Mouse (Mus musculus) kidney, postnatal 10 days (tissue): ENCODE results near the gene Pam.

Source experiments
- DNase-seq: peaks from one replicate; pipeline ENCODE4 v3.0.0; 2021; ENCODE audit warnings: mixed read lengths

Gene Pam

GRCm38 (mm10) chr1:98095246-98095990, at the start of gene Pam:
Gene Pam, minus strand, starts transcription at chr1:98095646.
- DNase-seq, result peak; percentile 93

GRCm38 (mm10) chr1:98144845-98145244, 49.4 kb upstream of the Pam start:
- no peak for DNase-seq

GRCm38 (mm10) chr1:98131244-98131643, 35.8 kb upstream of the Pam start:
- DNase-seq, result no peak

GRCm38 (mm10) chr1:98129561-98130347, 34.3 kb upstream of the Pam start:
- DNase-seq, result peak; percentile 9

GRCm38 (mm10) chr1:98129111-98129510, 33.7 kb upstream of the Pam start:
- DNase-seq, result peak; percentile 27

GRCm38 (mm10) chr1:98128338-98129096, 33.1 kb upstream of the Pam start:
- no peak for DNase-seq

- no peak for DNase-seq
These were observed 30.8 kb upstream of the Pam start for GRCm38 (mm10) chr1:98126268-98126667.

GRCm38 (mm10) chr1:98124727-98125126, 29.3 kb upstream of the Pam start:
- DNase-seq, result no peak

GRCm38 (mm10) chr1:98119595-98119994, 24.1 kb upstream of the Pam start:
- no peak for DNase-seq

- DNase-seq, result no peak
These were observed 12.2 kb upstream of the Pam start for GRCm38 (mm10) chr1:98107599-98107998.

- DNase-seq, result no peak
These were observed 4.0 kb upstream of the Pam start for GRCm38 (mm10) chr1:98099441-98099840.

- DNase-seq, result no peak
These were observed 2.7 kb upstream of the Pam start for GRCm38 (mm10) chr1:98097957-98098729.

- no peak for DNase-seq
These were observed 1.0 kb upstream of the Pam start for GRCm38 (mm10) chr1:98096396-98096935.

GRCm38 (mm10) chr1:98095991-98096330, 515 bp upstream of the Pam start:
- DNase-seq, result no peak

- DNase-seq, result peak; percentile 54
These were observed 618 bp downstream of the Pam start for GRCm38 (mm10) chr1:98094811-98095245.

- DNase-seq, result no peak
These were observed 6.0 kb downstream of the Pam start for GRCm38 (mm10) chr1:98089336-98089975.

- no peak for DNase-seq
These were observed 9.0 kb downstream of the Pam start for GRCm38 (mm10) chr1:98086456-98086855.

GRCm38 (mm10) chr1:98084596-98085274, 10.7 kb downstream of the Pam start:
- no peak for DNase-seq

- DNase-seq, result no peak
These were observed 11.9 kb downstream of the Pam start for GRCm38 (mm10) chr1:98083508-98083907.

GRCm38 (mm10) chr1:98082988-98083387, 12.5 kb downstream of the Pam start:
- DNase-seq, result no peak

- no peak for DNase-seq
These were observed 15.0 kb downstream of the Pam start for GRCm38 (mm10) chr1:98080431-98080830.
